Mouse (Mus musculus) CD4-positive naive resting alpha-beta T cell, adult 57 days (primary cell): ENCODE measurements around the gene Hfm1. TPM values are rescaled to one million over a fixed set of nuclear protein-coding genes. Genes with fewer than 3 reads are reported as not detected.

Experiments
- total RNA-seq: library from RNA; stranded (reverse); gene quantifications from one replicate; pipeline ENCODE4 v1.2.4, GENCODE M21; 2023

The Hfm1 gene
- total RNA-seq: not detected

DNA sequence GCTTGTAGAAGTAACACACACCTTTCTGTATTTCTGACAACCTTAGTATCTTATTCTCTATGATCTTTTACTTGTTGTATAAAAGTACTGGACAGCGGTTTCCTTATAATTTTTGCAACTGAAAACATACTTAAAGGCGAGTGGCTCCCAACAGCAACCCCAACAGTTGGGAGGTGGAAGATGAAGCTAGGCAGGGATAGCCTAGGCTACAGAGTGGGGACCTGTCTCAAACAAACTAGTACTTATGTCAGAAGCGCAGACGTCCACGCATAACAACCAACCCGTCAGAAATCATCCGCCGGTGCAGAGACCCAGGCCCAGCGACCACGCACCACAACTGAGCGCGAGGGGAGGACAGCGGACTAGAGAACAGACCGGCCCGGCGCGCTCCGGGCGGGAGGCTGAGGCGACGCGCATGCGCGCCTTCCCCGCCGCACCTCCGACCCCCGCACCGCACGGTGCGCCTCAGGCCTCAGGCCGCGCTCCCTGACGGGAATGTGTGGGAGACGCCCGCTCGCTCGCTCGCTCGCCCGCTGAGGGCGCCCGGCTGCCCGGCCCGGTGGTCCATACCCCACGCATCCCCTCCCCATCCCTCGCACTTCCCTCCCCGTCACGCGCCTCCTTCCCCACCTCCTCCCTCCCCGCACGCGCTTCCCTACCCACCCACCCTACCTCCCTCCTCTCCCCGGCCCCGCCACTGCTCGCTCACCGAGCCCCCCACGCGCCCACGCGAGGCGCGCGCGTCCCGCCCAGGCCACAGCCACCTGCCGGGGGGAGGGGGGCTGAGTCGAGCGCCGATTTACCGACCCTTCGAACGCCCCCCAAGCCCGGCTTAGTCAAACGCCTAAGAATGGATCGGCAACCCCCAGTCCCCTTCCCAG lies at the start of gene Hfm1:
Hfm1 (minus strand) TSS at position 834 of the 881 bp plus-strand sequence.

GRCm38 (mm10) chr5:106963584-106964512 lies 37.7 kb upstream of the Hfm1 start, which contains the start of gene Cdc7:
Gene Cdc7, plus strand, starts transcription at chr5:106964322.

Other genes starting within 250 kb of the Hfm1 start
- gene Zfp644, start 229.0 kb downstream of the Hfm1 start, total RNA-seq: 188 TPM
- 11.3 TPM for gene Cdc7, start 38.0 kb upstream of the Hfm1 start, total RNA-seq